Mouse (Mus musculus) heart, adult 2 months (tissue): ENCODE data around the gene Asap2.

ENCODE experiments used
- CTCF ChIP-seq: fragments of 200-600 bp; IDR thresholded peaks from 2 replicates; pipeline ENCODE4 v1.8.1; 2022; ENCODE audit warnings: antibody characterized with exemption, mild to moderate bottlenecking, moderate library complexity
- EP300 ChIP-seq: fragments of 200-500 bp; IDR thresholded peaks from 2 replicates; pipeline ENCODE4 v1.6.1; 2011; ENCODE audit warnings: low read depth, low read length, control low read depth; ENCODE audit not compliant: insufficient read depth
- POLR2A ChIP-seq: fragments of 200-500 bp; IDR thresholded peaks from 2 replicates; pipeline ENCODE4 v1.6.1; 2011; ENCODE audit warnings: mild to moderate bottlenecking, low read depth, low read length, control low read depth; ENCODE audit not compliant: insufficient read depth

DNA sequence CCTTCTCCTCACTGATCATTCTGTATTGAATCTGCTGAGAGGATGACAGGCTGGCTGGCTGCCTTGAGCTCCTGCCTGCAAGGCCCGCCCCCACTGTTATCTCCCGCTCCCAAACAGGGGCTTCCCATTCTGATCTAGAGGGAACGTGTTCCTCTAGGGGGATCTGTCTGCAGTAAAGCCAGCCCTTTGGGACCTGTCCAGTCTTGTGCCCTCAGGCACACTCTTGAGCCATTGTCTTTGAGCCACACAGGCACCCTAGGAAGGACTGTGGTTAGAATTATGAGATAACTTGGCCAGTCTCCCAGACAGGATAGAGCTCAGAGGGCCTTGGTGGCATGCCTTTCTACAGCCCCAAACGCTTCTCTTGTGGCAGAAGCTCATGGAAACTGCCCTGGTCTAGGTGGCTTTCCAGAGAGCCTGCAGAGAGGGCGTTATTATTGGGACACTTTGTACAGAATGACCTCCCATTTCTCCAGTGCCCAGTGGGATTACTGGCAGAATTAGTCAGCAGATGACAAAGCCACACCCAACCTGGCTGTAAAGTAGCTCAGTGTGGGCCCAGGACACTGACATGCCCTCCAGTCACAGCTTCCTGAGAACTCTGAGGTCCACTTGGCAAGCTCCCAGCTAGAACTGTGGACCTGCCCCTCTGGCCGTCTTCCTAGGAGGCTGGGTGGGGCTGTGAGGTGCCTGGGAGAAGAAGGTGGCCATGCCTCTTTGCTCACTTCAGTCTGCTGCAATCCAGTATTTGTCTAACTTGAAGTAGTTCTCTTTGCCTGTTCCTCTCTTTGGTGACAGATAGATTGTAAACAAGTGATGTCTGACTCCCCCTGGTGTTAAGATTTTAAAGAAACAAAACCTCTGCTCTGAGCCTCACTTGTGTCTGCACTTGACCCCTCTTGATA, 237.1 kb downstream of the Asap2 start:
- TF ChIP-seq POLR2A (no peak), CTCF (peak; percentile 75), EP300 (peak; percentile 45; the same call in 1 of the 2 replicates)
